Mouse (Mus musculus) Patski (cell line): ENCODE data around the gene Smg1. TPM values are rescaled to one million over a fixed set of nuclear protein-coding genes. Genes with fewer than 3 reads are reported as not detected.
A peak's percentile ranks its signal among the peaks of the same experiment; 100 is the strongest.

Experiments
- ATAC-seq: fragments of 100-300 bp; one replicate; pipeline ENCODE4 v1.8.0; 2021
- CTCF ChIA-PET: fragments of 350-600 bp; sonication (Branson Sonifier 250); formaldehyde crosslinking; loops from one replicate; lab custom pipeline; 2022; ENCODE audit warnings: inconsistent platforms; lab: Charles Lee
- POLR2A ChIA-PET: fragments of 350-600 bp; sonication (Branson Sonifier 250); formaldehyde crosslinking; loops from one replicate; lab custom pipeline; 2022; ENCODE audit warnings: antibody characterized with exemption, inconsistent platforms; lab: Charles Lee
- DNase-seq: peaks from one replicate; pipeline ENCODE4 v3.0.0-alpha.2; 2011; ENCODE audit warnings: low read depth, low spot score
- H3K27me3 ChIP-seq: fragments of 371-371 bp; one replicate; pipeline ENCODE4 v1.5.1; 2021
- CTCF ChIP-seq: fragments of 100-300 bp; IDR thresholded peaks from one replicate; pipeline ENCODE4 v1.5.1; 2021
- in situ Hi-C: fragments of 300-500 bp; cut with MboI; formaldehyde crosslinking; loops from 3 replicates; pipeline ENCODE4 v1.11.1; 2018; ENCODE audit warnings: low pct_unique_long_range_greater_than_20kb, mixed read lengths
- polyA plus RNA-seq: library from polyadenylated mRNA; unstranded; gene quantifications from one replicate; pipeline ENCODE4 v1.2.3, GENCODE M21; 2021

The Smg1 gene
- polyA plus RNA-seq, 1 experiment from 2014 or later = 30.6 TPM

- TF ChIP-seq CTCF = no peak
- in situ Hi-C loops = no loop called here
These were observed 20.1 kb upstream of the Smg1 start for GRCm38 (mm10) chr7:118263606-118264005.

DNA sequence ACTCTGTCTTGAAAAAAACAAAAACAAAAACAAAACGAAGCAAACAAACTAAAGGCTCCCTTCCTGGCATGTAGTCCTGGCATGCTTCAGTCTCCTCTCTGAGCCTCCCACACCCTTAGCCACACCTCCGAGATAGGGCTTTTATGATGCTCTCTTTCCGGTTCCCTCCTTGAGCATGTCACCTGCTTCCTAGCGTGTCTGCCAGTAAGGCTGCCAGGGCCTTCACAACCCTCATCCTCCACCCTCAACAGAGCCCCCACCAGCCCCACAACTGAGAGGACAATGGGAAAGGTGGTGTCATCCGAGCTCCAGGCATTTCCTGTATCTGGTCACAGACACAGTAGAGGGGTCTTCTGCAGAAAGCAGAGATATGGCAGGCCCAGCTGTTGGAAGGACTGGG is 18.9 kb upstream of the Smg1 start:
- ATAC-seq = no peak
- POLR2A ChIA-PET = no interaction called here
- CTCF ChIA-PET = no interaction called here
- in situ Hi-C loops = no loop called here
- no peaks in the 10 kb centered on the region for H3K27me3 ChIP-seq
- no peak for DNase-seq
- no peak for TF ChIP-seq CTCF

More at GRCm38 (mm10) chr7:118263606-118264005, 20.1 kb upstream of the Smg1 start:
- H3K27me3 ChIP-seq = no peaks in the 10 kb centered on the region
- ChIA-PET CTCF (interaction anchor here (1.9 kb wide), 1 partner anchor 13 kb away, joined by 5 read pairs; no protein-coding TSS in a partner anchor), POLR2A (interaction anchor here (0.6 kb wide), 1 partner anchor 12 kb away, joined by 3 read pairs; no protein-coding TSS in a partner anchor)
- ATAC-seq (no peak), DNase-seq (no peak)

GRCm38 (mm10) chr7:118259676-118260305 is 16.3 kb upstream of the Smg1 start:
- DNase-seq (no peak), ATAC-seq (no peak)
- TF ChIP-seq CTCF = no peak
- no peaks in the 10 kb centered on the region for H3K27me3 ChIP-seq
- in situ Hi-C loops = no loop called here
- ChIA-PET CTCF (no interaction called here), POLR2A (no interaction called here)

- in situ Hi-C loops = no loop called here
- H3K27me3 ChIP-seq = no peaks in the 10 kb centered on the region
- ATAC-seq (peak; percentile 31), DNase-seq (no peak)
- ChIA-PET CTCF (no interaction called here), POLR2A (no interaction called here)
- no peak for TF ChIP-seq CTCF
These were observed 15.0 kb upstream of the Smg1 start for GRCm38 (mm10) chr7:118258451-118258850.

DNA sequence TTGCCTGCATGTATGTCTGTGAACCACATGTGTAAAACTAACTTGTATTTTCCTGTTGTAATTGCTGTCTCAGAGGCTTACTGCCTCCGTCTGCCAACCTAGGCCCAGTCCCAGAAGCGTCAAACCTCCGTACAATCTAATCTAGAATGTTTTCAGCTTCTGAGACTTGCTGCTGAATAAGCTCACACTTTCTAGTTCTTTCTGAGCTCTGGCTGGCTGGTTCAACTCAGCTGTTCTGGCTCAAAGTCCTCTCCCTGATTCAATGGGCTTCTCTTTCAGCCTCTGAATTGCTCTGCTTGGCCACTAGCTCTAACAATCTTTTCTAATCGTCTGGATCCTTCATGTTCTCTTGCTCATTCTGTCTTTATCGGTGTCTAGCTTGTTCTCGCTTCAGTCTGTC is 13.3 kb upstream of the Smg1 start:
- no peak for TF ChIP-seq CTCF
- in situ Hi-C loops = no loop called here
- no peak for DNase-seq
- ChIA-PET POLR2A (no interaction called here), CTCF (no interaction called here)
- no peaks in the 10 kb centered on the region for H3K27me3 ChIP-seq
- ATAC-seq = no peak

GRCm38 (mm10) chr7:118254460-118254859 is 11.0 kb upstream of the Smg1 start:
- no peak for TF ChIP-seq CTCF
- CTCF ChIA-PET = no interaction called here
- DNase-seq (no peak), ATAC-seq (no peak)
- in situ Hi-C loops = no loop called here
- POLR2A ChIA-PET = interaction anchor here (0.6 kb wide), 1 partner anchor 26 kb away, joined by 3 read pairs; no protein-coding TSS in a partner anchor
- no peaks in the 10 kb centered on the region for H3K27me3 ChIP-seq

GRCm38 (mm10) chr7:118254015-118254414 is 10.5 kb upstream of the Smg1 start:
- no peak for ATAC-seq
- in situ Hi-C loops = no loop called here
- H3K27me3 ChIP-seq = no peaks in the 10 kb centered on the region
- ChIA-PET POLR2A (interaction anchor here (0.6 kb wide), 1 partner anchor 26 kb away, joined by 3 read pairs; no protein-coding TSS in a partner anchor), CTCF (no interaction called here)
- no peak for DNase-seq
- TF ChIP-seq CTCF = no peak

- TF ChIP-seq CTCF = no peak
- ATAC-seq (no peak), DNase-seq (no peak)
- no peaks in the 10 kb centered on the region for H3K27me3 ChIP-seq
- CTCF ChIA-PET = no interaction called here
- in situ Hi-C loops = no loop called here
- POLR2A ChIA-PET = interaction anchor here (0.7 kb wide), 1 partner anchor 93 kb away, joined by 4 read pairs; no protein-coding TSS in a partner anchor
These were observed 9.5 kb upstream of the Smg1 start for GRCm38 (mm10) chr7:118252979-118253378.

GRCm38 (mm10) chr7:118252349-118252748 is 8.9 kb upstream of the Smg1 start:
- ATAC-seq = peak; percentile 85
- in situ Hi-C loops = no loop called here
- DNase-seq = peak; percentile 80
- no peak for TF ChIP-seq CTCF
- ChIA-PET CTCF (no interaction called here), POLR2A (interaction anchor here (0.7 kb wide), 2 partner anchors 11 to 92 kb away, joined by 3 to 4 read pairs; no protein-coding TSS in a partner anchor)
- no peaks in the 10 kb centered on the region for H3K27me3 ChIP-seq

- no peak for ATAC-seq
These were observed 8.1 kb upstream of the Smg1 start for GRCm38 (mm10) chr7:118251392-118252170.

More at GRCm38 (mm10) chr7:118251392-118252170, 8.1 kb upstream of the Smg1 start:
- no peaks in the 10 kb centered on the region for H3K27me3 ChIP-seq
- ChIA-PET CTCF (no interaction called here), POLR2A (interaction anchor here (0.7 kb wide), 1 partner anchor 12 kb away, joined by 3 read pairs; no protein-coding TSS in a partner anchor)
- in situ Hi-C loops = no loop called here
- DNase-seq = no peak
- no peak for TF ChIP-seq CTCF
